Mouse (Mus musculus) megakaryocyte, embryonic 14.5 days (primary cell): ENCODE data around the gene Egfl7.

Experiments used
- FLI1 ChIP-seq: IDR thresholded peaks from 2 replicates; pipeline ENCODE4 v1.6.1; 2012; ENCODE audit warnings: low read length, inconsistent platforms, mixed read lengths
- GATA1 ChIP-seq: IDR thresholded peaks from 3 replicates; pipeline ENCODE4 v1.6.1; 2012; ENCODE audit warnings: mixed read lengths, low read length, inconsistent platforms, borderline replicate concordance

- TF ChIP-seq GATA1 (no peak), FLI1 (no peak)
Measured at GRCm38 (mm10) chr2:26573396-26573795, 6.4 kb upstream of the Egfl7 start.
